Mouse (Mus musculus) heart, adult 2 months (tissue): ENCODE measurements around the gene Gm49601. TPM values are rescaled to one million over a fixed set of nuclear protein-coding genes. Genes with fewer than 3 reads are reported as not detected.

ENCODE experiments used
- DNase-seq, 2 experiments: peaks; one replicate each; pipeline ENCODE4 v3.0.0; 2021
- H3K27ac ChIP-seq: fragments of 200-600 bp; 2 replicates; pipeline ENCODE4 v1.8.1; 2022
- H3K27me3 ChIP-seq: fragments of 200-500 bp; 2 replicates; pipeline ENCODE4 v1.6.1; 2012; ENCODE audit warnings: mild to moderate bottlenecking, low read length, inconsistent platforms, mixed read lengths; ENCODE audit not compliant: control insufficient read depth, insufficient read depth
- H3K36me3 ChIP-seq: fragments of 200-500 bp; 2 replicates; pipeline ENCODE4 v1.6.1; 2012; ENCODE audit warnings: low read length, inconsistent platforms; ENCODE audit not compliant: control insufficient read depth, insufficient read depth
- H3K4me1 ChIP-seq: fragments of 200-500 bp; 2 replicates; pipeline ENCODE4 v1.6.1; 2011; ENCODE audit warnings: low read length; ENCODE audit not compliant: control insufficient read depth, insufficient read depth
- H3K4me3 ChIP-seq: fragments of 200-600 bp; 2 replicates; pipeline ENCODE4 v1.8.1; 2022
- H3K79me2 ChIP-seq: fragments of 200-500 bp; replicated peaks from 2 replicates; pipeline ENCODE4 v1.6.1; 2012; ENCODE audit warnings: mild to moderate bottlenecking, inconsistent platforms, low read length, moderate library complexity, mixed read lengths; ENCODE audit not compliant: control insufficient read depth, insufficient read depth
- H3K9ac ChIP-seq: fragments of 200-500 bp; 2 replicates; pipeline ENCODE4 v1.6.1; 2012; ENCODE audit warnings: low read depth, mild to moderate bottlenecking, control low read depth, inconsistent platforms, low read length, mixed read lengths
- CTCF ChIP-seq: fragments of 200-600 bp; IDR thresholded peaks from 2 replicates; pipeline ENCODE4 v1.8.1; 2022; ENCODE audit warnings: antibody characterized with exemption, mild to moderate bottlenecking, moderate library complexity
- EP300 ChIP-seq: fragments of 200-500 bp; IDR thresholded peaks from 2 replicates; pipeline ENCODE4 v1.6.1; 2011; ENCODE audit warnings: low read depth, low read length, control low read depth; ENCODE audit not compliant: insufficient read depth
- POLR2A ChIP-seq: fragments of 200-500 bp; IDR thresholded peaks from 2 replicates; pipeline ENCODE4 v1.6.1; 2011; ENCODE audit warnings: mild to moderate bottlenecking, low read depth, low read length, control low read depth; ENCODE audit not compliant: insufficient read depth
- WGBS: fragments of 180-500 bp; shearing (Covaris S2); methylation state at CpG from one replicate; pipeline ENCODE4 v1.1.7; 2018; 5-methylcytosine and 5-hydroxymethylcytosine counted together
- intact Hi-C: fragments of 180-260 bp; cut with DNase I; formaldehyde crosslinking; loops from one replicate; pipeline ENCODE4 v1.15.1; 2025
- polyA plus RNA-seq: library from polyadenylated mRNA; depleted of rRNA; stranded (reverse); fragments of >200 nt; gene quantifications from 2 replicates; pipeline ENCODE4 v1.2.3, GENCODE M21; 2012; rRNA removed
- total RNA-seq, 2 experiments: library from RNA; stranded (reverse); gene quantifications; 2 replicates each; pipeline ENCODE4 v1.2.3; 2021

The Gm49601 gene
- total and polyA plus RNA-seq, 3 experiments: 1.1 to 3.1 (median 1.1) TPM

- 25% methylated on average over 21 of the region's 21 CpGs for WGBS
- peaks cover 2% of the 10 kb centered on the region; the same call in 1 of the 2 replicates for H3K4me1 ChIP-seq
- H3K79me2 ChIP-seq: no peaks in the 10 kb centered on the region
- peak in 1 of 2 experiments; percentile 9 for DNase-seq
- no peak overlapping the region for H3K27ac ChIP-seq
- no peaks in the 10 kb centered on the region for H3K36me3 ChIP-seq
- TF ChIP-seq EP300 (no peak), POLR2A (no peak), CTCF (no peak)
- no peak overlapping the region for H3K9ac ChIP-seq
- H3K4me3 ChIP-seq: peak overlapping the region; percentile 32
- intact Hi-C loops: no loop called here
- H3K27me3 ChIP-seq: peaks cover 28% of the 10 kb centered on the region
Measured at GRCm38 (mm10) chr16:18581050-18581622, 45.1 kb downstream of the Gm49601 start.

DNA sequence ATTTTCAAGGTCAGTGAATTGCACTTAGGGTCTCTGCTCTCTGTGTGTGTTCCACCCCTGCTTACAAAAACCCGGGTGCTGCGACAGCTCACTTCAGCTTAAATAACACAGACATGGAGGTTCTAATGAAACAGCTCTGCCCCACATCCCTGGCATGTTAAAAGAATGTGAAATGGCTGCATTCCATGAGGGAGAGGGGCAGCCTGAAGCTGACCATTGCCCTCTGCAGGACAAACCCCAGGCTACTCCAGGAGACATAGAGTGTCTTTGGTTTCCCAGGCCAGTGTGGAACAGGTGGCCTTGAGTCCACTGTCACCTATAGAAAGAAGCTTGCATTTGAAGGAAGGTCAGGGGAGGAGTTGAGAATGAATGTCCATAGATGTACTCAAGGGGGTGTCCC, 45.8 kb downstream of the Gm49601 start:
- TF ChIP-seq CTCF (0 out of 2 replicates have a peak, but pooled peaks have one; percentile 14), EP300 (no peak)
- Histone ChIP-seq H3K4me3 (no peak overlapping the region), H3K36me3 (no peaks in the 10 kb centered on the region), H3K79me2 (no peaks in the 10 kb centered on the region), H3K27me3 (peaks cover 27% of the 10 kb centered on the region), H3K27ac (no peak overlapping the region), H3K4me1 (peaks cover 2% of the 10 kb centered on the region; the same call in 1 of the 2 replicates), H3K9ac (no peak overlapping the region)
- 42% methylated on average over 2 of the region's 2 CpGs for WGBS
- intact Hi-C loops: no loop called here
- DNase-seq: no peak

DNA sequence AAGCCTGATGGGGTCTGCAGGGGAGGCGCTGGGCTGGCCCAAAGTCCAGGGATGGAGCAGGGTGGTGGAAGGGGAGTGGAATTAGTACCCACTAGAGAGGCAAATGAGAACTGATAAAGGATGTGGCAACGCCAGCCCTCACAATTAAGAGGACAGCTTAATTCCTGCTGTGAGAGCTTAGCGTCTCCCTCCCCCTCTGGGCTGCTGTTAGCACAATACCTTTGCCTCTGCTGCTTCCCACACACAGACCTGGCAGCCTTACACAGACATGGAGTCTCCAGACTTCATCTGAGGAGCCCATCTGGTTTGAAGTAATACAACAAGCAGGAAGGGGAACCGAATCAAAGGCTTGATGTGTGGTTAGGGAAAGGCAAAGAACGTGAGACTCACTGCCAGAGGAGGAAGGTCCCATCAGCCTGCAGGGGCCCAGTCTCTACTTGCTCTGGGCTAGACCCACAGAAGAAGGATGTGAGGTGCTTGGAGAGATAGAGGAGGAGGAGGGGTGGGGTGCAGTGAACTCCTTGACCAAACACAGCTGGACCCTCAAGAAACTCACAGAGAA, 48.5 kb downstream of the Gm49601 start:
- Histone ChIP-seq H3K27me3 (peaks cover 21% of the 10 kb centered on the region), H3K4me3 (no peak overlapping the region)
- 52% methylated on average over 5 of the region's 5 CpGs for WGBS

DNA sequence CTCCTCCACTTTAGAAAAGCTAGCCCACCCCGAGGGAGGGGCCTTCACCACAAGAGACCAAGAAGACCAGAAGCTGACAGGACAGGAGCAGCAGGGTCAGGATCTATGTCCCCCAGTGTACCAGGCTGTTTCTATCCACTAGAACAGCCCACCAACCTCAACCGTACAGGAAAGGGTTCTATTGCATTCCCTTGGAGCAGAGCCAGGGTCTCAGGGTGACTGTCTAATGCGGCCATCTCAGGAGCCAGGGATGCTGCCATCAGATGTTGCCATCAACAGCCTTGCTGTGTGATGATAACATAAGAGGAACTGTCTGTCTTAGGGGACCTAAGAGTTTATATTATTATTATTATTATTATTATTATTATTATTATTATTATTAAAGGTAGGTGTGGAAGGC, 49.2 kb downstream of the Gm49601 start:
- TF ChIP-seq POLR2A: no peak
- no peak for TF ChIP-seq EP300
- no peak for TF ChIP-seq CTCF
- H3K9ac ChIP-seq: no peak overlapping the region
- DNase-seq: no peak
- H3K27ac ChIP-seq: no peak overlapping the region
- intact Hi-C loops: no loop called here
- peaks cover 15% of the 10 kb centered on the region for H3K27me3 ChIP-seq
- no peaks in the 10 kb centered on the region for H3K36me3 ChIP-seq
- 44% methylated on average over 3 of the region's 3 CpGs for WGBS
- H3K4me3 ChIP-seq: no peak overlapping the region
- peaks cover 2% of the 10 kb centered on the region; the same call in 1 of the 2 replicates for H3K4me1 ChIP-seq
- H3K79me2 ChIP-seq: no peaks in the 10 kb centered on the region

More for the DNA sequence above, 48.5 kb downstream of the Gm49601 start:
- no peaks in the 10 kb centered on the region for H3K79me2 ChIP-seq
- intact Hi-C loops: no loop called here
- TF ChIP-seq POLR2A: no peak
- no peak for DNase-seq
- peaks cover 2% of the 10 kb centered on the region; the same call in 1 of the 2 replicates for H3K4me1 ChIP-seq
- H3K36me3 ChIP-seq: no peaks in the 10 kb centered on the region
- no peak overlapping the region for H3K9ac ChIP-seq
- no peak overlapping the region for H3K27ac ChIP-seq

DNA sequence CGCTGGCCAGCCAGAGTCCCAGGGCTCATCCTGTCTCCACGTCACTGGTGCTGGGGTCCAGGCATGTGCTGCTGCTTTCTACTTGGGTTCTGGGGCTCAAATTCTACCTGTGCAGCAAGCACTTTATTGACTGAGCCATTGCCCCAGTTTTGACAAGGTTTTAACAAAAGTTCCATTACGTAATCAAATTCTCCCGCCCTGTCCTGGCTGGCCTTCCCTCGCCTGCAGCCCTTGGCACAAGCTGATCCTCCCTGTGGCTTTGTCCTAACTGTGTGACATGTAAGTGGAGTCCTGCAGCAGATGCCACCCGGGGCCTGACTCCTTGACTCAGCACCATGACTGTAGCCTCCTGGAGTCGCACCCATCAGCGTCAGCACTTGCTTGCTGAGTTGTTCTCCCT, 52.0 kb downstream of the Gm49601 start:
- Histone ChIP-seq H3K27me3 (0 out of 2 replicates have a peak, but pooled peaks cover 1% of the 10 kb centered on the region), H3K79me2 (no peaks in the 10 kb centered on the region), H3K27ac (no peak overlapping the region), H3K4me1 (no peaks in the 10 kb centered on the region), H3K9ac (no peak overlapping the region), H3K36me3 (no peaks in the 10 kb centered on the region), H3K4me3 (no peak overlapping the region)
- no peak for TF ChIP-seq EP300
- TF ChIP-seq CTCF: no peak
- no peak for TF ChIP-seq POLR2A
- intact Hi-C loops: no loop called here
- DNase-seq: no peak
- 55% methylated on average over 8 of the region's 8 CpGs for WGBS

Other genes starting within 250 kb of the Gm49601 start
- 10 to 100 TPM; 37.6 to 39.7 TPM for gene Txnrd2, start 200.0 kb downstream of the Gm49601 start, total RNA-seq
- gene Txnrd2, start 200.0 kb downstream of the Gm49601 start, polyA plus RNA-seq: 35.1 and 36.1 TPM in 2 replicates
- 100 to 1,000 TPM; 139 to 150 TPM for gene Comt, start 199.6 kb downstream of the Gm49601 start, total RNA-seq
- 208 and 236 TPM in 2 replicates for gene Comt, start 199.6 kb downstream of the Gm49601 start, polyA plus RNA-seq
- 1 to 10 TPM; 5.3 to 7.4 TPM for gene Gnb1l, start 127.7 kb downstream of the Gm49601 start, total RNA-seq
- gene Gnb1l, start 127.7 kb downstream of the Gm49601 start, polyA plus RNA-seq: 5.5 and 8.5 TPM in 2 replicates
- gene Rtl10, start 127.5 kb downstream of the Gm49601 start, total RNA-seq: 1 to 10 TPM; 3.4 to 3.9 TPM
- gene Rtl10, start 127.5 kb downstream of the Gm49601 start, polyA plus RNA-seq: 3.1 and 3.4 TPM in 2 replicates
- 1 to 10 TPM in 1 of 2 experiments, under 1 TPM in 1; 0.68 to 1.1 TPM for gene Tbx1, start 35.8 kb downstream of the Gm49601 start, total RNA-seq
- gene Tbx1, start 35.8 kb downstream of the Gm49601 start, polyA plus RNA-seq: 0.91 and 1.3 TPM in 2 replicates
- gene Gp1bb, start 4.0 kb downstream of the Gm49601 start, total RNA-seq: 1 to 10 TPM in 1 of 2 experiments, under 1 TPM in 1; 0.86 to 3.5 TPM
- 1.3 and 5.6 TPM in 2 replicates for gene Gp1bb, start 4.0 kb downstream of the Gm49601 start, polyA plus RNA-seq
- 1 to 10 TPM; 3.2 to 5.6 TPM for gene Sept5, start 3.5 kb upstream of the Gm49601 start, total RNA-seq
- gene Sept5, start 3.5 kb upstream of the Gm49601 start, polyA plus RNA-seq: 7.1 and 7.3 TPM in 2 replicates
- 10 to 100 TPM; 14.7 to 19.5 TPM for gene Cldn5, start 150.4 kb upstream of the Gm49601 start, total RNA-seq
- 27.6 and 38.3 TPM in 2 replicates for gene Cldn5, start 150.4 kb upstream of the Gm49601 start, polyA plus RNA-seq
- 10 to 100 TPM; 45.4 to 48.5 TPM for gene Ufd1, start 185.4 kb upstream of the Gm49601 start, total RNA-seq
- gene Ufd1, start 185.4 kb upstream of the Gm49601 start, polyA plus RNA-seq: 30.3 and 42.6 TPM in 2 replicates
- 1 to 10 TPM; 2.5 to 3.4 TPM for gene Cdc45, start 185.6 kb upstream of the Gm49601 start, total RNA-seq
- gene Cdc45, start 185.6 kb upstream of the Gm49601 start, polyA plus RNA-seq: 3.9 and 5.2 TPM in 2 replicates
- gene 2510002D24Rik, start 210.2 kb upstream of the Gm49601 start, total RNA-seq: 10 to 100 TPM; 23.3 to 25.5 TPM
- gene 2510002D24Rik, start 210.2 kb upstream of the Gm49601 start, polyA plus RNA-seq: 46.9 and 68.1 TPM in 2 replicates
- 1 to 10 TPM in 1 of 2 experiments, not detected in 1; 1.3 TPM for gene Gm28539, start 210.2 kb upstream of the Gm49601 start, total RNA-seq
- not detected in 2 replicates for gene Gm28539, start 210.2 kb upstream of the Gm49601 start, polyA plus RNA-seq